Mouse (Mus musculus) B cell, adult 2 months (primary cell): ENCODE data around the gene Gtf2ird1.
"Not testable (repeated sequence)": the region's sequence is repeated elsewhere in the genome, so short reads cannot be mapped to it uniquely, and the experiment has no call there.

Experiments used
- DNase-seq, 2 experiments: peaks; one replicate each; pipeline ENCODE4 v3.0.0; 2022

Gene Gtf2ird1

DNA sequence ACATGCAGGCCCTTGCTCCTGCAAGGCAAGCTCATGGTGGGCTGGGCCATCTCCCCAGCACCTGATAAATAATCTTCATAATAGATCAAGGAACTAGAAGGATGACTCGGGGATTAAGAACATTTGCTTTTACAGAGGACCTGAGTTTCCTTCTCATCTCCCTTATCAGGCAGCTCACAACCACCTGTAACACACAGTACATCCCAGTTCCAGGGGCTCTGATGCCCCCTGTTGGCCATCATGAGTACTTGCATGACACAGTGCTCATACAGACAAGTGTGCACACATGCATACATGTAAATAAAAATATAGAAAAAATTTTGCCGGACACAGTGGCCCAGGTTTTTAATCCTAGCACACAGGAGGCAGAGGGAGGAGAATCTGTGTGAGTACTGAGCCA is 17.4 kb upstream of the Gtf2ird1 start:
- no peak for DNase-seq

DNA sequence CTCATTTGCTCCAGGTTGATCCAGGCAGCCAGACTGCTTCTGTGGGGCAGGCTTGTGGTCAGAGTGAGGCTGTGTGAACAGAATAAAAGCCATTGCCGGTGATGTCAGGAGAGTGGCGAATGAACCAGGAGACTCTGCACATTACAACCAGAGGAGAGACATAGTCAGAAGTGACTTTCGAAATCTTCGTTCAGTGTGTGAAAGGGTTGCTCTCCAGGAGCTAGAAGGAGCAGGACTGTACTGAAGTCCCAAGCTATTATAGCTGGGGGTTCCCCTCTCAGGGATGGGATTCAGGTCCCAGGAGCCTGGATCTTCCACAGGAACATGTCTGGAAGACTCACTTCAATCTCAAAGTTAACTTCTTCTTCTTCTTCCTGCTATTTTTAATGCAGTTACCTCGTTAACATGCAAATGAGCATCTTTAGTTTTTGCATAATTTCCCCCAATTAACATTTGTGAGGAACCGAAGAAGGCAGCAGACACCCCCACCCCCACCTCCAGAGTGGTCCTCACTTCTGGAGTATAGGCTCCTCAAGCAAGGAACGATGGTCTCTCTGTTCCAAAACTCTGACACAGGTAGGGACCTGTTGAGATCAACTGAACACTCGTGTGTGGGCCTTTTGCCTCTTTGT is 14.1 kb upstream of the Gtf2ird1 start:
- no peak for DNase-seq

DNA sequence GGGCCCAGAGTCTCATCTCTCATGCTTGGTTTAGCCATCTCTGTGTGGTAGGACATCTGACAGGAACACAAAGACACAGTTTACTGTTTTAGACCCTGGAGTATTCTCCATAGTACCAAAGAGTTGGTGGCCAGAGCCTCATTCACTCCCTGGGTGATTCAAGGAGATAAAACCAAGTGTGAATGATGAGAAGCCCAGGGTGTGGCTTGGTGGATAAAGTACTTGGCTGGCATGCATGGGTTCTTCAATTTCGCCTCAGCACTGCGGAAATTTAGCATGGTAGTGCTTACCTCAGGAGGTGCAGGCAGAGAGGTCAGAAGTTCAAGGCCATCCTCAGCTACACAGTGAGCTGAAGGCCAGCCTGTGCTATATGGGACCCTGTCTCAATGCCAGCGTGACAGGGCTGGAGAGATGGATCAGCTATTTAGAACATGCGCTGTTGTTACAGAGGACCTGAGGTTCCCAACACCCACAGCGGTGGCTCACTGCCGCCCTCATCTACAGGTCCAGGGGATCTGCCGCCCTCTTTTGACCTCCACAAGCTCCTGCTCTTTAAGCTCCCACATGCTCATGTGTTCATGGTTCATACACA is 13.1 kb upstream of the Gtf2ird1 start:
- no peak for DNase-seq

DNA sequence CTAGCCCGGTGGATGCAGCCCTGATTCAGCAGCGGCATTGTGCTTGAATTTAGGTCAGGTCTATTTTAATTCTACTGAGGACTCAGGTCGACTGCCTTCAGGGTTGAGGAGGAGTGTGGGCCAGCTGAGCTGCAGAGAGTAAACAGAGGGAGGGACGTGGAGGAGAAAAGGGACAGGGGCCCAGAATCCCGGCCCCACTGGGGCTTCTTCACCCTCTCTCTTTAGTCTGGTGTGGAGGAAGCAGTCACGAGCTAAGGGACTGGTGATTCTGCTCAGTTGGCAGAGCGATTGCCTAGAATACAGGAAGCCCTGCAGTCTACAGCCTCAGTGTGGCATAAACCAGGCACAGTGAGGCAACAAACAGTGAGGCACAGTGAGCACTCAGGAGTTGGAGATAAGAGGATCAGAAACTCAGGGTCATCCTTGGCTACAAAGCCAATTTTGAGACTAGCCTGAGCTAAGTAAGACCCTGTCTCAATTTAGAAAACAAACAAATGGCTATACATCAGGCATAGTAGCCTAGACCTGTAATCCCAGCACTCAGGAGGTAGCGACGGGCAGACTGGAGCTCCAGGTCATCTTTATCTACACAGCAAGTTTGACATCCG is 11.7 kb upstream of the Gtf2ird1 start:
- DNase-seq: no peak

DNA sequence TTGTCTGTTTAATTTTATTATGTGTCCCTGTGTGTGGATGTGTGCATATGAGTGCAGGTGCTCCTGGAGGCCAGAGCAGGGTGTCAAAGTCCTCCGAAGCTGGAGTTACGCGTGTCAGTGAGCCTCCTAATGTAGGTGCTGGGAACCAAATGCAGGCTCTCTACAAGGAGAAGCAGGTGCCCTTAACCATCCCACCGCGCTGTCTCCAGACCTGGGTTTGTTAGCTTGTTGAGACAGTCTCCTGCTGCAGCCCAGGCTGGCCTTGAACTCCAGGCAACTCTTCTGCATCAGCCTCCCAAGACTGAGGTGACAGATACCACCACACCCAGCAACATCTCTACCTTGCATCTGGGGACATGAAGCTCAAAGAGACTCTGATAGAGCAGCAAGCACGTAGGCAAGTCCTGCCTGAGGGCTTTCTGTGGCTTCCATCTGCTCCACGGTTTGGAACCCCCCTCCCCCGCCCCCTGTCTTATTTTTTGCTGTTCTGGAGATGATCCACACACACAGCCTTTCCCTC is 10.6 kb upstream of the Gtf2ird1 start:
- DNase-seq: no peak

DNA sequence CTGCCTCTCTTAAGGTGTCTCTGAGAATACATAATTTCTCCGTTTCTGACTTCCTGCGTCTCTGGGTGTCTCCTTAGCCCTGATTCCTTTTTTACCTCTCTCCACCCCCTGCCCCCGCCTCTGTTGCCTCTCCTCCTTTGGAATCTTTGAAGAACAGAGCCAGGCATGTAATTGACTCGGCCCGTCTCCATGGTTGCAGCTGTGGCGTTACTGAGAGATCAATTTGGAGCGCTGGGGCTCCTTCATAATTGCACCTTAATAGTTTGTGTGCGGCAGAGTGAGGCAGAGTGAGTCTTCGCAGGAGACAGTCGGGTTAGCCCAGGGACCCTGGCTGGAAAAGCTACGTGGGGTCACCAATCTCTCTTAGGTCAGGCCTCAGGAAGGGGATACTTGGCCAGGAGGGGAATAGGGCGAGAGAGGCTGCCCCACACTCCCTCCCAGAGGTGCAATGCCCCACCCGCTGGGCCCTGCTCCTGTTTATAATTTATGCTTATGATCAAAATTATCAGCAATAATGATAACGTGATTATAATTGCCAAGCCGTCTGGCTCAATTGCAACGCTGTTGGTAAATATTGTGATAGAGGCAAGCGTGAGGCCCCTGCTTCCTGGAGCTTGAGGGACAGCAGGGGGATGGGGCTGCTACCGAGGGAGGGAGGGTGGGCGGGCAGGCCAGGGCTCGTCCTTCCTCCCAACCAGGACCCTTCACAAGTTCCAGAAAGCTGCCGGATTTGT is 9.9 kb upstream of the Gtf2ird1 start:
- DNase-seq: no peak

DNA sequence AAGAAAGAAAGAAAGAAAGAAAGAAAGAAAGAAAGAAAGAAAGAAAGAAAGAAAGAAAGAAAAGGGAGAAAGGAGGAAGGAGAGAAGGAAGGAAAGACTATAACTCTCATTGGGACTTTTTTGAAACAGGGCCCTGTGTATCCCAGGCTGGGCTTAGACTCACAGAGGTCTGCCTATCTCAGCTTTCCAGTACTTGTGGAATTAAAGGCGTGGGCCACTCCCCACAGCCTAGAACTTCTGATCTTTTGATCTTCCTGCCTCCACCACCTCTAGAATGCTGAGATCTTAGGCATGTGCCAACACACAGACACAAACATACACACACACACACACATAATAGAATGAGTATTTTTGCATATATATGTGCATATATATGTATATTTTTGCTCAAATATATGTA is 8.7 kb upstream of the Gtf2ird1 start:
- no peak for DNase-seq

DNA sequence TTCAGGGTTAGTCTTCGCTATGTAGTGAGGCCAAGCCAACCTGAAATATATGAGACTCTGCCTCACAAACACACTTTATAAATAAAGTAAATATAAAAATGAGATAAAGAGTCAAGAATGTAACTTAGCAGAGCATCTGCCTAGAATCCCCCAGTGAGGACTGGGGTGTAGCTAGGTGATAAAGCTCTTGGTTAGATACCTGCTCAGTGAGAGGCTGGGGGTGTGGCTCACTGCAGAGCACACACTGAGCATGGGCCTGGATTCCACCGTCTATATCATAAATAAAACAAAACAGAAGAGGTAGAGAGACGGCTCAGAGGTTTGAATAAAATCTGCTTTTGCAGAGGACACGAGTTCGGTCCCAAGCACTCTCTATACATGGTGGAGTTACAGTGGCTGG is 7.7 kb upstream of the Gtf2ird1 start:
- DNase-seq: no peak

DNA sequence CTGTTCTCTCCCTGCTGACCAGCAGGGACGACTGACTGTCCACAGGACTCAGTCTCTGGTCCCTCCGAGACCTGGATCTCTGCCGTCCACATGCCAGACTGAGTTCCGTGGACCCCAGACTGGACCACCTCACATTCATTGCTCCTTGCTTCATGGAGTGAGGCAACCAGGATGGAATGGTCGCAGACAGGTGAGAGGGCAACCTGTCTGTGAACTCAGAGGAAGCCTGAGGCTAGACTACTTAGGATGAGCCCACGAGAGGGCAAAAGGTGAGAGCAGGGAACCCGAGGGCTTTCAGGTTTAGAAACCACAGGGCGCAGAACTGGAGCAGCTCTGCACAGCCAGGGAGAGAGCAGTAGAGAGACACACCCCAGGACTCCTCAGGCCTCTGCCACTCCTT is 6.2 kb upstream of the Gtf2ird1 start:
- DNase-seq: no peak

DNA sequence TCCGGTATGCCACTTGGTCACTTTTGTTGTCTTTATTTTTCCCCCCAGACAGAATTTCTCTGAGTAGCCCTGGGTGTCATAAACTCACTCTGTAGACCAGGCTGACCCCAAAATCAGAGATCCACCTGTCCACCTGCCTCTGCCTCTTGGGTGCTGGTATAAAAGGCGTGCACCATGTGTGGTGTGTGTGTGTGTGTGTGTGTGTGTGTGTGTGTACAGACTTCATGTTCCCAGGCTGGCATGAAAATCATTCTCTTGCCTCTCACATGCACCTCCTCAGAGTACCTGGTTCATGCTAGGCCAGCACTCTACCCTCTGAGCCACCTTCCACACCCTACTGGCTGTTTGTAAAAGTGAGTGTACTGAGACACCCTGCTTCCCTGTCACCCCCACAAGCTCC is 5.8 kb upstream of the Gtf2ird1 start:
- DNase-seq: no peak

DNA sequence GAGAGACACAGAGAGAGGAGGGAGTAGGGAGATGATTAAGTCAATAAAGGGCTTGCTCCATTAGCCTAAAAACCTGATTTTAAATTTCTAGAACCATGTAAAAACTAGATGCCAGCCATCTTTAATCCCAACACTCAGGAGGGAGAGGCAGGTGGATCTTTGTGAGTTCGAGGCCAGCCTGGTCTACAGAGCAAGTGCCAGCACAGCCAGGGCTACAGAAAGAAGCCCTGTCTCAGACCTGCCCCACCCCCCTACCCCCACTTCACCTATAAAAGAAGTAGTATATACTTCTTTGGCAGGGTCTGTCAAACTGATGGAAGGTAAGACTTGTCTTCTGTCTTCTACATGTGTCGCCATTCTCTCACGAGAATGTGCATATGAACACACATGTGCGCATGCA is 4.0 kb upstream of the Gtf2ird1 start:
- no peak for DNase-seq

DNA sequence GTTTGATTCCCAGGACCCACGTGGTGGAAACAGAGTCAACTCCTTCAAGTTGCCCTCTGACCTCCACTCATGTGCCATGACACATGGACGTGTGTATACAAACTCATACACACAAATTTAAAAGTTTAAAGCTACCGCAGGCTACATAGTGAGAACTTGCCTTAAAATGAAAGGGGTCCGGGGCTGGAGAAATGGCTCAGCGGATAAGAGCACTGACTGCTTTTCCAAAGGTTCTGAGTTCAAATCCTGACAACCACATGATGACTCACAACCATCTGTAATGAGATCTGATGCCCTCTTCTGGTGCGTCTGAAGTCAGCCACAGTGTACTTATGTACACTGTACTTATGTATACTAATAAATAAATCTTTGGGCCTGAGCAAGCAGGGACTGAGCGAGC is 2.6 kb upstream of the Gtf2ird1 start:
- no peak for DNase-seq

DNA sequence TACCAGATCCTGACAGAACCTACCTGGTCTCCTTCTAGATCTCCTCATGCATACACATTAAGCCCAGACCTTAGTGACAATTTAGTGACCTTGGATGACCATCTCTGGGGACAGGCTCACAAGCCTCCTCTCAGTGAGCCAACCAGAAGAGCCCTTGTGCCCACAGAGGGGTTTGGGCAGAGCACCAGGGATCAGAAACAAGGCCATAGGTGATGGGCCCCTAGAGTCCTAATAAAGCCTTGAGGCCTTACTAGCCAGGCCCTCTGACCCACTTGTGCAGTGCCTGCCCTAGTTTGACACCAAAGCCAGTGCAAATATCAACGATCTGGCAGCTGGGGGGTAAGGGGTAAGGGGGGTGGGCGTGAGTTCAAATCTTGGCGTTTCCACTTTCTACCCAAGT is 1.9 kb upstream of the Gtf2ird1 start:
- no peak for DNase-seq

DNA sequence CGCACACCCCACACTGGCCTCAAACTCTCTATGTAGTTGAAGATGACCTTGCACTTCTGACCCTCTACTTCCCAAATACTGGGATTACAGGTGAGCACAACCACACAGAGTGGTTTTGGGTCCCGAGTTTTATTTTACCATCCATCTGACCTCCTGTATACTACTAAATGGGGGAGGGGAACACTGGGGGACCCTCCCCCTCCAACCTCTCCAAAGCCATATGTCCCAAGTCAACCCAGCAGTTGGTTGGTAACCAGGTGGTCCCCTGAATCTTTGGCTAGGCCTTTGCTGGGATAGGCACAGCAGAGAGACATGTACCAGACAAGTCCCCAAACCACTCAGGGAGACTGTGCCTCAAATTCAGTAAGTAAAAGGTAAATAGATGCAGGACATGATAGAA is 855 bp upstream of the Gtf2ird1 start:
- DNase-seq: no peak

DNA sequence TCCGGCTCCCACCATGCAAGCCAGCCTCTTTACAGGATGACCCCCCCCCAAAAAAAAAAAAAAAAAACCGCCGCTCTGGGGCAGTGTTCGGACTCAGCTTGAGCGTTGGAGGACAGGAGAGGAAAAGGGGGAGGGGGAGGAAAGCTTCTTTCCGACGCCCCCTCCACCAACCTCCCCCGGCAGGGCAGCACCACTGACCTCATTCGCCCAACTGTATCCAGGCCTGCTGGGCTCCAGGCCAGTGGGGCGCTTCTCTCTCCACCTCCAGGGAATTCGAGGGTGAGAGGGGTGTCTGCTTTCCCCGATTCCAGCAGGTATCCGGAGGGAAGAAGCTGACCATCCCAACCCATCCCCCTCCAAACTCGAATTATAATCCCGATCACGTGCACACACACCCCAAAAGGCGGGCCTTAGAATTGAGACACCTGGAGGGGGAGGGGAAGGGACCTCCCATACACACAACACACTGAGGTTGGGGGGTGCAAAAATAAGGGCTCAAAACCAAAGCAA is 547 bp downstream of the Gtf2ird1 start:
- peak; percentile 13 to 18 for DNase-seq

DNA sequence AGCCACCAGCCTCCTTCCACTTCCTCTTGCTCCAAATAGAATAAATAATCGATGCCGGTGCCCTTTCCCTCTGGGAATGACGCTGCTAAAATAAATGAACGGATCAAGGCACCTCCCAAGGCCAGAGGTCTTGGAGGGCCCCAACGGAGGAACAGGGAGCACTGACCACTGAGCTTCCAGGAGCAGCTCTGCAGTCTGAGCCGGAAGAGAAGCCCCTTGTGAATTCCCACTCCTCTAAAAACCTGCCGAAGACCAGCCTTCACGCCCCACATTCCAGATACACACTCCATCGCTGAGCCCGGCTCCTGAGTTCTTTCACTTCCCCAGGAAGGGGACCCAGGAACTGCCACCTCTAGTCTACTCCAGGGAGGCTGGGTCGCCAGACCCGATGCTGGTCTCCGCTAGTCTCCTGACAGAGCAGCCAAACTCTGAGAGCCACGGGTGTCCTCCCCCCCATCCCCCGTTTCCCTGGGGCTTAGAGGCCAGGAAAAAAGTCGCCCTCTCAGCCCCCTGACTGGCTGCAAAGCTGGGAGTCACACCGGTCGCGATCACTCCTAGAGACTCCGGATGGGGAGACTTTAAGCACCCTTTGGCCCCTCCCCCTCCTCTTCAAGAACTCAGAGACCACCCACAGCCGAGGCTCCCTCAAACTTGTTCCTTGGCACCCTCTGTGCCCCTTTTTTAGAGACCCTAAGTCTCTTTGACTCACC is 1.2 kb downstream of the Gtf2ird1 start:
- peak; percentile 23 for DNase-seq

DNA sequence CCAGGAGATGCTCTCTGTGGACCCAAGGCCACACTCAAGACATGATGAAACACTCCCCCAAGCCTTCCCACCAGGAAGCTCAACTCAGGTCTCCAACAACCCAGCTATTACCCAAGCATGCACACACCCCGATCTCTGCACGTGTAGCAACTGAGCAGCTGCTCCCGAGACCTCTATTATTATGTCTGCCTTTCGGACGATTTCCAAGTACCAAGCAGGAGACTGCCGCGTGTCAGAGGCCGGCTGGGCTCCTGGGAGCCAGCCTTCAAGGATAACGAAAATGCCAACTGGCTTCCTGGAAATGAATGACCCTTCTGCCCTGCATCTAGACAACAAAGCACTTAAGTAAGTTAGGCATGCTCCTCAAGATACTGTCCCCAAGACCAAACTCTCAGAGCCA is 2.1 kb downstream of the Gtf2ird1 start:
- DNase-seq: no peak

DNA sequence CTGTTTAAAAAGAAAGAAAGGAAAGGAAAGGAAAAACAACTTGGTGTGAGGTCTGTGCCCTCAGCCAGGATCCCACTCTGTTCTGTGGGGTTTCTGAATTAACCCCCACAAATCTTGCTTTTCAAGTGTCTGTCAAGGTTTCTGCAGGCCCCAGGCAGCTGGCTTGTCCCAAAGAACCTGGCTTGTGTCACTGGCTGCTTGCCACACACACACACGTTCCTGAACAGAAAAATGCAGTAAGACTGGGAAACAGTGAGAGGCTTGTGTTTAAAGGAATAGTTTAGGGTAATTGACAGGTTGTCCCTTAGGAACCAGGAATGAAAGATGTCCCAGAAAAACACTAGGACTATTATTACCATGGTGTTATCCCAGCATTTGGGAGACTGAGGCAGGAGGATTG is 2.9 kb downstream of the Gtf2ird1 start:
- no peak for DNase-seq

DNA sequence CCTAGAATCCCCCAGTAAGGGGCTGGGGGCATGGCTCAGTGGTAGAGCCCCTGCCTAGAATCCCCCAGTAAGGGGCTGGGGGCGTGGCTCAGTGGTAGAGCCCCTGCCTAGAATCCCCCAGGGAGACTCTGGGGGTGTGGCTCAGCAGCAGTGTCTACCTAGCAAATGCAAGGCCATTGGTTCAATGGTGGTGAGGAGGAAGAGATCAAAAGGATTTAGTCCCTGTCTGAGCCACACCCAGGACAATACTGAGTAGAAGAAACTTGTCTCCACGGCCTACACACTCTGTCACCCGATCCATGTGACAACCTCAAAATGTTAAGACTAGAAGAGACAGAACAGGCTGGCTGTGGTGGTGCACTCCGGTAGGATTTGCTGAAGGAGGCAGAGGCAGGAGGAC is 9.8 kb downstream of the Gtf2ird1 start:
- DNase-seq: not testable (repeated sequence)

DNA sequence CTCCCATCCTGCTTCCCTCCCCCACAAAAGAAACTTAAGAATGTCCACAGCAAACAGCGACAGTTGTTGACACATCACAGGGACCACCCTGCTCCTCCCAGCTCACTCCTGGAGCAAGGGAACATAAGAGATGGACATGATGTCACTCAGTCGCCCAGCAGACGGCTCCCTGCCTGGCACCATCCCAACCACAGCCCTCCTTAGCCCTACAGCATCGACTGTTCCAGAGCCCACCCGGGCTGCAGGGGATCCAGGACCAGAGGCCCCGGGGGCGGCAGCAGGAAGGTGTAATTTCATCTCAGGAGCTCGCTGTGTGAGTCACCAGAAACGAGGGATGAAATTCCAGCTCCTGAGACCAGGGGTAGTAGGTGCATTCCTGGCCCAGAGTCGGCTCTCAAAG is 10.6 kb downstream of the Gtf2ird1 start:
- DNase-seq: no peak

DNA sequence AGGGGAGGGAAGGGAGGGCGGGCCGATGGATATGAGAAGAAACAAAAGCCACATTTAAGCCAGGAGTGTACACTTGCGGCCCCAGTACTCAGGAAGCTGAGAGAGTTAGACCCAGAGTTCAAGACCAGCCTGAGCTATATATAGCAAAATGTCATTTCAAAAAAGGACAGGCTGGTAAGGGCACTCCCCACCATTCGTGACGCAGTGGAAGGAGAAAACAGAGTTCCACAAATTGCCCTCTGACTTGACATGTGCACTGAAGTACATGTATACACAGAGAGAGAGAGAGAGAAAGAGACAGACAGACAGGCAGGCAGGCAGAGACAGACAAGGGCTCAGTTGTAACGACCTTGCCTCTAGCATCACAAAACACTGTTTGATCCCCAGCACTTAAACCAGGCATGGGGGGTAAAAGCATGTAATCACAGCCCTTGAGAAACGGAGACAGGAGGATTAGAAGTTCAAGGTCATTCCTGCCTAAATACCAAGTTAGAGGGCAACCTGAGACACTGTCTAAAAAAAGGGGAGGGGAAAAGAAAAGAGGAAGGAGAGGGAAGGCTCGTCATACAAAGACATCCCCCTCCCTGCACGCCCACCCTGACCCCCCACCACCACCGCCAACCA is 11.2 kb downstream of the Gtf2ird1 start:
- DNase-seq: no peak

DNA sequence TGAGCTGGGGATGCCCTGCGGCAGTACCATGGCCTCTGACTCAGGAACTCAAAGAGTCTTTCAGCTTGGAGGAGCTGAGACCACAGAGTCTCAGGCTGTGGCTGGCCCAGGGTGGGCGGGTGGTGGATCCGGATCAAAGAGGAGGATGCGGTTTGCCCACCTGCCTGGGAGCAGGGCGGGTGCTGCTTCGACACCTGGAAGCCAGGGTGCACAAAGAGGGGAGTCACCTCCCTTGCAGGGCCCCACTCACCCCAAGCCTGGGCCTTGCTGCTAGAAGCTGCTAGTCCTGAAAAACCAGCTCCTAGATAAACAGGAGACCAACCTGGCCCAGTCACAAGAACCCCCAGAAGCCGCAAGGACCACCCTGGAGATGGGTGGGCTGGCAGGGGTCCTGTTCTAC is 12.0 kb downstream of the Gtf2ird1 start:
- DNase-seq: no peak

DNA sequence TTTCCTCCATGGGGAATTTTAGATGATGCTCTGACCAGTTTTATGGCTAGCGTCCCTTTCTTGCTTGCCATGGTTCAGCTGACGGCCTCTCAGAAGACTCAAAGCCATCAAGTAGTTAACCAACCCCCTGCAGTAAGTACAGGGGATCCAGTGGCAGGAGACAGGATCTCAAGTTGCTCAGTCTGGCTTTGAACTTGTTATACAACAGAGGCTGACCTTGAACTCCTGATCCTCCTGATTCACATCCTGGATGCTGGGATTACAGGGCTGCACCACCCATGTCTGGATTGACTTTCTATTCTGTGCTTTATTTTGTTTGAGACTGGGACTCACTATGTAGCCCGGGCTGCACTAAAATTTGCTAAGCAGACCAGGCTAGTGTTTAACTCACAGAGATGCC is 14.4 kb downstream of the Gtf2ird1 start:
- no peak for DNase-seq
